Mouse (Mus musculus): ENCODE results near the gene Gm20388.

GRCm38 (mm10) chr8:122824571-122824970 lies 2913.9 kb downstream of the Gm20388 start:
- TF ChIP-seq CTCF (IDR thresholded peaks at IDR 0.05; ENCODE audit: borderline replicate concordance, extremely low read depth, insufficient read depth, insufficient read length) (no peak), POLR2A (IDR thresholded peaks at IDR 0.05; ENCODE audit: borderline replicate concordance, extremely low read depth, insufficient read depth, insufficient read length, poor library complexity, severe bottlenecking) (no peak)

All from brain, embryonic 14.5 days (tissue).